Mouse (Mus musculus): ENCODE results near the gene Zp2. TPM values are rescaled to one million over a fixed set of nuclear protein-coding genes. Genes with fewer than 3 reads are reported as not detected.

Gene Zp2
- total and polyA plus RNA-seq, 3 experiments, result not detected

- no peaks in the 10 kb centered on the region for H3K36me3 ChIP-seq (ENCODE audit: control insufficient read depth in 1 of 2, insufficient read depth in 2 of 2, low read length in 2 of 2)
- H3K4me3 ChIP-seq (ENCODE audit: control insufficient read depth in 1 of 2, insufficient read depth in 1 of 2, low read depth in 2 of 2, low read length in 2 of 2), result no peak overlapping the region
- no peak overlapping the region for H3K27ac ChIP-seq (ENCODE audit: control insufficient read depth, low read depth, low read length)
- no peak for DNase-seq (ENCODE audit: low read depth, low spot score)
- H3K4me1 ChIP-seq (ENCODE audit: control insufficient read depth in 1 of 2, insufficient read depth in 2 of 2, low read length in 2 of 2), result no peaks in the 10 kb centered on the region
- H3K79me2 ChIP-seq (ENCODE audit: control insufficient read depth, insufficient read depth, low read length, poor library complexity), result no peaks in the 10 kb centered on the region
- no peaks in the 10 kb centered on the region for H3K27me3 ChIP-seq (ENCODE audit: control insufficient read depth in 1 of 2, insufficient read depth in 2 of 2, low read length in 2 of 2)
- TF ChIP-seq MYC (IDR thresholded peaks at IDR 0.05; ENCODE audit: low read depth, low read length), result no peak
- no peaks in the 10 kb centered on the region for H3K9me3 ChIP-seq (replicated peaks; ENCODE audit: insufficient read depth, low read length)
- no peak overlapping the region for H3K9ac ChIP-seq (ENCODE audit: control insufficient read depth, low read depth, low read length, poor library complexity, severe bottlenecking)
Observed at GRCm38 (mm10) chr7:120182891-120183290, 37.8 kb upstream of the Zp2 start.

GRCm38 (mm10) chr7:120181401-120182230, 36.5 kb upstream of the Zp2 start:
- Histone ChIP-seq H3K79me2 (ENCODE audit: control insufficient read depth, insufficient read depth, low read length, poor library complexity) (no peaks in the 10 kb centered on the region), H3K27ac (ENCODE audit: control insufficient read depth, low read depth, low read length) (no peak overlapping the region), H3K9me3 (replicated peaks; ENCODE audit: insufficient read depth, low read length) (no peaks in the 10 kb centered on the region), H3K4me1 (ENCODE audit: control insufficient read depth in 1 of 2, insufficient read depth in 2 of 2, low read length in 2 of 2) (no peaks in the 10 kb centered on the region), H3K36me3 (ENCODE audit: control insufficient read depth in 1 of 2, insufficient read depth in 2 of 2, low read length in 2 of 2) (no peaks in the 10 kb centered on the region), H3K9ac (ENCODE audit: control insufficient read depth, low read depth, low read length, poor library complexity, severe bottlenecking) (no peak overlapping the region), H3K4me3 (ENCODE audit: control insufficient read depth in 1 of 2, insufficient read depth in 1 of 2, low read depth in 2 of 2, low read length in 2 of 2) (no peak overlapping the region), H3K27me3 (ENCODE audit: control insufficient read depth in 1 of 2, insufficient read depth in 2 of 2, low read length in 2 of 2) (no peaks in the 10 kb centered on the region)
- no peak for DNase-seq (ENCODE audit: low read depth, low spot score)
- no peak for TF ChIP-seq JUND (IDR thresholded peaks at IDR 0.05; ENCODE audit: low read depth, low read length)
- no peak for TF ChIP-seq POLR2AphosphoS5 (IDR thresholded peaks at IDR 0.05; ENCODE audit: borderline replicate concordance, low read depth, low read length)
- no peak for TF ChIP-seq EP300 (IDR thresholded peaks at IDR 0.05; ENCODE audit: low read depth in 1 of 2, low read length in 2 of 2)
- no peak for TF ChIP-seq HCFC1 (IDR thresholded peaks at IDR 0.05; ENCODE audit: low read depth, low read length)
- TF ChIP-seq SMC3 (IDR thresholded peaks at IDR 0.05; ENCODE audit: low read depth, low read length), result no peak
- no peak for TF ChIP-seq GABPA (IDR thresholded peaks at IDR 0.05; ENCODE audit: low read depth, low read length)
- TF ChIP-seq MAZ (IDR thresholded peaks at IDR 0.05; ENCODE audit: low read depth, low read length), result no peak
- no peak for TF ChIP-seq UBTF (IDR thresholded peaks at IDR 0.05; ENCODE audit: borderline replicate concordance, insufficient read depth, low read depth, low read length)
- no peak for TF ChIP-seq MAFK (IDR thresholded peaks at IDR 0.05; ENCODE audit: borderline replicate concordance, low read depth, low read length)
- TF ChIP-seq ZMIZ1 (IDR thresholded peaks at IDR 0.05; ENCODE audit: low read depth, low read length), result no peak
- no peak for TF ChIP-seq USF2 (IDR thresholded peaks at IDR 0.05; ENCODE audit: borderline replicate concordance in 1 of 2, insufficient read depth in 1 of 2, low read depth in 1 of 2, low read length in 2 of 2)
- no peak for TF ChIP-seq ZC3H11A (IDR thresholded peaks at IDR 0.05; ENCODE audit: low read depth, low read length)
- no peak for TF ChIP-seq MEF2A (IDR thresholded peaks at IDR 0.05; ENCODE audit: extremely low read depth, insufficient replicate concordance, low read depth, low read length, poor library complexity, severe bottlenecking)
- no peak for TF ChIP-seq CTCF (IDR thresholded peaks at IDR 0.05 in 2 of 3, conservative IDR thresholded peaks at IDR 0.05 in 1 of 3; ENCODE audit: control insufficient read depth in 1 of 3, insufficient read depth in 1 of 3, low read depth in 2 of 3, low read length in 3 of 3, poor library complexity in 1 of 3, severe bottlenecking in 1 of 3)
- no peak for TF ChIP-seq BHLHE40 (IDR thresholded peaks at IDR 0.05; ENCODE audit: borderline replicate concordance, low read depth, low read length)

All from MEL (cell line).